Mouse (Mus musculus) small intestine, adult 2 months (tissue): Measurements from ENCODE around the gene Cd19.

Experiments used
- CTCF ChIP-seq: fragments of 200-500 bp; IDR thresholded peaks from 2 replicates; pipeline ENCODE4 v1.5.1; 2012; ENCODE audit warnings: low read depth, mild to moderate bottlenecking, control low read depth, inconsistent platforms, low read length, moderate library complexity, mixed read lengths; ENCODE audit not compliant: insufficient replicate concordance, insufficient read length; ENCODE audit errors: extremely low read depth
- POLR2A ChIP-seq: fragments of 200-500 bp; IDR thresholded peaks from 2 replicates; pipeline ENCODE4 v1.6.1; 2012; ENCODE audit warnings: low read depth, mild to moderate bottlenecking, control low read depth, inconsistent platforms, low read length, moderate library complexity

DNA sequence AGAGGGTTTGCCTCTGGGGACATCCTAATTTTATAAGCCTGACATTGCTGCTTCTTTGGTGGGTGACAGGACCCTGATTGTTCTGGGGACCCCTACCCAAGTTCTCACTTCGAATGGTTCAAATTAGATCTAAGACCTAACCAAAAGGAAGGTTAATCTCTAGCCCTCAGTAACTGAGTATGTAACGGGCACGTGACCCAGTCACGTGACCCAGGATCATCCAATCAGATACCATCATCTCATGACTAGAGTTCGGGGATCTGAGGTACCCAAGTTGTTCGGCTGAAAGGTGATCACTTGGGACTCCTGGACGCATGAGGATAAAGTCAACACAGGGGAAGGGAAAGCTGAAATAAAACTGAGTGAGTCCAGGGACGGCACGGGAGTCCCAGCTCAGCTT is 41.7 kb downstream of the Cd19 start:
- TF ChIP-seq POLR2A = no peak
- TF ChIP-seq CTCF = no peak
